Mouse (Mus musculus): ENCODE results near the gene Gng7. TPM values are rescaled to one million over a fixed set of nuclear protein-coding genes. Genes with fewer than 3 reads are reported as not detected.
A peak's percentile ranks its signal among the peaks of the same experiment; 100 is the strongest.

Gng7 gene
- total and polyA plus RNA-seq, 3 experiments: 0.24 to 0.47 TPM; not detected in 1

GRCm38 (mm10) chr10:81058896-81059295 is 44.2 kb upstream of the Gng7 start:
- H3K27me3 ChIP-seq (replicated peaks): no peaks in the 10 kb centered on the region
- H3K9ac ChIP-seq (ENCODE audit: insufficient read depth, low read depth): peak overlapping the region; percentile 92
- peaks cover 8 to 47% of the 10 kb centered on the region in 2 experiments for H3K36me3 ChIP-seq (replicated peaks in 1 of 2; ENCODE audit: control insufficient read depth in 1 of 2, insufficient read depth in 1 of 2, low read length in 1 of 2)
- no peak overlapping the region for H3K27ac ChIP-seq (ENCODE audit: insufficient read depth, low read depth)
- no peak for DNase-seq (ENCODE audit: extremely low read depth)
- H3K4me1 ChIP-seq (ENCODE audit: control insufficient read depth in 1 of 2, insufficient read depth in 2 of 2): peaks cover 8 to 33% of the 10 kb centered on the region in 2 experiments
- H3K4me2 ChIP-seq (ENCODE audit: insufficient read depth, low read depth, poor library complexity, severe bottlenecking): peak overlapping the region; percentile 90
- peaks cover 53% of the 10 kb centered on the region for H3K79me2 ChIP-seq (replicated peaks; ENCODE audit: control insufficient read depth, extremely low read depth, insufficient read depth, poor library complexity, severe bottlenecking)
- dilution Hi-C loops (cut with MboI; ENCODE audit: extremely low pct_ligation_motif_present, extremely low pct_unique_long_range_greater_than_20kb, low sequenced_read_pairs) (no loop called here), in situ Hi-C loops (cut with MboI; ENCODE audit: low pct_ligation_motif_present, low pct_unique_long_range_greater_than_20kb, low sequenced_read_pairs) (no loop called here)
- no peaks in the 10 kb centered on the region for H3K9me3 ChIP-seq (replicated peaks; ENCODE audit: low read length)
- TF ChIP-seq JUND (conservative IDR thresholded peaks at IDR 0.05; ENCODE audit: low read depth, low read length) (no peak), CHD1 (IDR thresholded peaks at IDR 0.05; ENCODE audit: low read depth, low read length) (no peak), PAX5 (IDR thresholded peaks at IDR 0.05; ENCODE audit: low read length) (no peak), MAX (IDR thresholded peaks at IDR 0.05; ENCODE audit: low read length) (no peak), UBTF (IDR thresholded peaks at IDR 0.05; ENCODE audit: low read depth, low read length) (no peak), ETS1 (conservative IDR thresholded peaks at IDR 0.05; ENCODE audit: low read depth, low read length) (no peak), IRF4 (IDR thresholded peaks at IDR 0.05; ENCODE audit: low read depth, low read length) (no peak), MAFK (IDR thresholded peaks at IDR 0.05; ENCODE audit: insufficient replicate concordance, low read length) (no peak), CHD2 (IDR thresholded peaks at IDR 0.05; ENCODE audit: low read length) (no peak), MXI1 (IDR thresholded peaks at IDR 0.05; ENCODE audit: low read depth, low read length) (no peak), ZMIZ1 (IDR thresholded peaks at IDR 0.05; ENCODE audit: low read depth, low read length) (no peak), NRF1 (IDR thresholded peaks at IDR 0.05; ENCODE audit: low read depth, low read length) (no peak), ELF1 (IDR thresholded peaks at IDR 0.05; ENCODE audit: low read depth, low read length) (no peak), USF2 (conservative IDR thresholded peaks at IDR 0.05; ENCODE audit: low read depth, low read length) (no peak), GABPA (IDR thresholded peaks at IDR 0.05; ENCODE audit: insufficient replicate concordance, low read depth, low read length) (no peak), SMC3 (IDR thresholded peaks at IDR 0.05; ENCODE audit: low read depth, low read length) (no peak), RAD21 (IDR thresholded peaks at IDR 0.05; ENCODE audit: low read depth, low read length) (no peak), TBP (conservative IDR thresholded peaks at IDR 0.05; ENCODE audit: low read depth, low read length) (no peak), POLR2A (IDR thresholded peaks at IDR 0.05; ENCODE audit: low read depth, low read length) (no peak), CTCF (conservative IDR thresholded peaks at IDR 0.05 in 1 of 2, IDR thresholded peaks at IDR 0.05 in 1 of 2; ENCODE audit: low read depth in 2 of 2, low read length in 2 of 2) (no peak)
- H3K4me3 ChIP-seq (replicated peaks in 1 of 3; ENCODE audit: low read depth in 2 of 3, low read length in 2 of 3, poor library complexity in 1 of 3): peak overlapping the region; percentile 92 to 96 (median 95)

GRCm38 (mm10) chr10:81057406-81058130 is 42.8 kb upstream of the Gng7 start:
- Histone ChIP-seq H3K4me2 (ENCODE audit: insufficient read depth, low read depth, poor library complexity, severe bottlenecking) (no peak overlapping the region), H3K4me1 (ENCODE audit: control insufficient read depth in 1 of 2, insufficient read depth in 2 of 2) (peaks cover 8 to 33% of the 10 kb centered on the region in 2 experiments), H3K9me3 (replicated peaks; ENCODE audit: low read length) (no peaks in the 10 kb centered on the region), H3K27ac (ENCODE audit: insufficient read depth, low read depth) (no peak overlapping the region), H3K36me3 (replicated peaks in 1 of 2; ENCODE audit: control insufficient read depth in 1 of 2, insufficient read depth in 1 of 2, low read length in 1 of 2) (peaks cover 14 to 61% of the 10 kb centered on the region in 2 experiments), H3K4me3 (replicated peaks in 1 of 3; ENCODE audit: low read depth in 2 of 3, low read length in 2 of 3, poor library complexity in 1 of 3) (no peak overlapping the region), H3K27me3 (replicated peaks) (no peaks in the 10 kb centered on the region), H3K9ac (ENCODE audit: insufficient read depth, low read depth) (no peak overlapping the region), H3K79me2 (replicated peaks; ENCODE audit: control insufficient read depth, extremely low read depth, insufficient read depth, poor library complexity, severe bottlenecking) (peaks cover 56% of the 10 kb centered on the region)
- dilution Hi-C loops (cut with MboI; ENCODE audit: extremely low pct_ligation_motif_present, extremely low pct_unique_long_range_greater_than_20kb, low sequenced_read_pairs): no loop called here
- DNase-seq (ENCODE audit: extremely low read depth): no peak
- TF ChIP-seq MEF2A (IDR thresholded peaks at IDR 0.05; ENCODE audit: borderline replicate concordance, low read depth, low read length): no peak
- no peak for TF ChIP-seq BHLHE40 (IDR thresholded peaks at IDR 0.05; ENCODE audit: low read depth, low read length)
- no peak for TF ChIP-seq TBP (conservative IDR thresholded peaks at IDR 0.05; ENCODE audit: low read depth, low read length)
- TF ChIP-seq SMC3 (IDR thresholded peaks at IDR 0.05; ENCODE audit: low read depth, low read length): no peak
- TF ChIP-seq SIN3A (IDR thresholded peaks at IDR 0.05; ENCODE audit: low read length): no peak
- TF ChIP-seq EP300 (IDR thresholded peaks at IDR 0.05; ENCODE audit: low read length): no peak
- TF ChIP-seq RAD21 (IDR thresholded peaks at IDR 0.05; ENCODE audit: low read depth, low read length): no peak
- TF ChIP-seq ZC3H11A (IDR thresholded peaks at IDR 0.05; ENCODE audit: low read depth, low read length): no peak
- no peak for TF ChIP-seq MAZ (IDR thresholded peaks at IDR 0.05; ENCODE audit: low read depth, low read length)
- no peak for TF ChIP-seq CHD2 (IDR thresholded peaks at IDR 0.05; ENCODE audit: low read length)
- TF ChIP-seq POLR2AphosphoS2 (IDR thresholded peaks at IDR 0.05; ENCODE audit: low read depth, low read length): no peak
- TF ChIP-seq CTCF (conservative IDR thresholded peaks at IDR 0.05 in 1 of 2, IDR thresholded peaks at IDR 0.05 in 1 of 2; ENCODE audit: low read depth in 2 of 2, low read length in 2 of 2): no peak
- TF ChIP-seq USF1 (IDR thresholded peaks at IDR 0.05; ENCODE audit: low read depth, low read length): no peak
- no peak for TF ChIP-seq E2F4 (IDR thresholded peaks at IDR 0.05; ENCODE audit: insufficient replicate concordance, low read depth, low read length)
- no peak for TF ChIP-seq CHD1 (IDR thresholded peaks at IDR 0.05; ENCODE audit: low read depth, low read length)
- TF ChIP-seq GABPA (IDR thresholded peaks at IDR 0.05; ENCODE audit: insufficient replicate concordance, low read depth, low read length): no peak
- no peak for TF ChIP-seq MYC (IDR thresholded peaks at IDR 0.05; ENCODE audit: low read depth, low read length)
- no peak for TF ChIP-seq PAX5 (IDR thresholded peaks at IDR 0.05; ENCODE audit: low read length)
- TF ChIP-seq ZNF384 (IDR thresholded peaks at IDR 0.05; ENCODE audit: low read depth, low read length): no peak
- in situ Hi-C loops (cut with MboI; ENCODE audit: low pct_ligation_motif_present, low pct_unique_long_range_greater_than_20kb, low sequenced_read_pairs): no loop called here

Measured in CH12.LX (cell line).